Mouse (Mus musculus) G1E (cell line): Measurements from ENCODE around the gene Gm10643.

Source experiments
- CTCF ChIP-seq: IDR thresholded peaks from 2 replicates; pipeline ENCODE4 v1.5.1; 2012; ENCODE audit warnings: low read depth, low read length, inconsistent platforms, mixed read lengths
- GATA1 ChIP-seq: IDR thresholded peaks from 2 replicates; pipeline ENCODE4 v1.6.1; 2012; ENCODE audit warnings: borderline replicate concordance, low read length, inconsistent platforms, mixed read lengths
- POLR2AphosphoS5 ChIP-seq: IDR thresholded peaks from 2 replicates; pipeline ENCODE4 v1.6.1; 2012; ENCODE audit warnings: low read depth, low read length, inconsistent platforms; ENCODE audit not compliant: insufficient replicate concordance
- TAL1 ChIP-seq: conservative IDR thresholded peaks from 2 replicates; pipeline ENCODE4 v1.6.1; 2012; ENCODE audit warnings: low read depth, low read length, inconsistent platforms, mixed read lengths

- no peak for TF ChIP-seq CTCF
- TF ChIP-seq GATA1 = no peak
- no peak for TF ChIP-seq POLR2AphosphoS5
- no peak for TF ChIP-seq TAL1
These were observed 5.3 kb upstream of the Gm10643 start for GRCm38 (mm10) chr8:84070241-84070640.
